Mouse (Mus musculus) forebrain, postnatal 0 days (tissue): ENCODE results near the gene Snn. TPM values are rescaled to one million over a fixed set of nuclear protein-coding genes. Genes with fewer than 3 reads are reported as not detected.
"Not testable (repeated sequence)": the region's sequence is repeated elsewhere in the genome, so short reads cannot be mapped to it uniquely, and the experiment has no call there.

Experiments used
- ATAC-seq: fragments of 200-750 bp; cut with Nextera tagmentation; 2 replicates; pipeline ENCODE4 v1.8.0; 2017; ENCODE audit warnings: mild to moderate bottlenecking, moderate library complexity
- DNase-seq: peaks from one replicate; pipeline ENCODE4 v3.0.0-alpha.2; 2015
- H3K27ac ChIP-seq: fragments of 300-500 bp; sonication (generic); 2 replicates; pipeline ENCODE4 v1.5.1; 2014; ENCODE audit warnings: low read depth, mild to moderate bottlenecking, antibody characterized with exemption, low read length, moderate library complexity, mixed read lengths
- H3K27me3 ChIP-seq: fragments of 300-500 bp; sonication (generic); 2 replicates; pipeline ENCODE4 v1.6.1; 2014; ENCODE audit warnings: mild to moderate bottlenecking, low read length, mixed read lengths; ENCODE audit not compliant: insufficient read depth
- H3K36me3 ChIP-seq: fragments of 300-500 bp; sonication (generic); 2 replicates; pipeline ENCODE4 v1.6.1; 2014; ENCODE audit warnings: mild to moderate bottlenecking, moderate library complexity; ENCODE audit not compliant: insufficient read depth
- H3K4me1 ChIP-seq: fragments of 300-500 bp; sonication (generic); 2 replicates; pipeline ENCODE4 v1.6.1; 2014; ENCODE audit warnings: antibody characterized with exemption; ENCODE audit not compliant: insufficient read depth
- H3K4me2 ChIP-seq: fragments of 300-500 bp; sonication (generic); 2 replicates; pipeline ENCODE4 v1.6.1; 2014; ENCODE audit warnings: low read depth, mild to moderate bottlenecking, moderate library complexity
- H3K4me3 ChIP-seq: fragments of 300-500 bp; sonication (generic); 2 replicates; pipeline ENCODE4 v1.5.1; 2014; ENCODE audit warnings: low read depth, low read length, mixed read lengths
- H3K9ac ChIP-seq: fragments of 300-500 bp; sonication (generic); 2 replicates; pipeline ENCODE4 v1.6.1; 2014; ENCODE audit warnings: mild to moderate bottlenecking
- H3K9me3 ChIP-seq: fragments of 300-500 bp; sonication (generic); 2 replicates; pipeline ENCODE4 v1.6.1; 2016; ENCODE audit warnings: low read length
- CTCF ChIP-seq: sonication (generic); IDR thresholded peaks from 2 replicates; pipeline ENCODE4 v1.5.1; 2016; ENCODE audit warnings: antibody characterized with exemption, control low read depth, low read depth
- WGBS: fragments of 180-500 bp; shearing (Covaris S2); extraction: QIAGEN DNeasy Blood & Tissue Kit; methylation state at CpG from one replicate; pipeline ENCODE4 v1.1.7; 2014; 5-methylcytosine and 5-hydroxymethylcytosine counted together
- polyA plus RNA-seq: library from polyadenylated mRNA; unstranded; fragments of >200 nt; fragmentation: Nextera tagmentation; extraction: Ambion mirVana; gene quantifications from 2 replicates; pipeline ENCODE4 v1.2.1, GENCODE M21; 2015
- total RNA-seq: library from RNA; depleted of rRNA; stranded (reverse); fragments of >200 nt; gene quantifications from 2 replicates; pipeline ENCODE4 v1.2.3, GENCODE M21; 2014; rRNA removed

Snn gene
- total RNA-seq: 324 and 367 TPM in 2 replicates
- polyA plus RNA-seq: 179 and 198 TPM in 2 replicates

DNA sequence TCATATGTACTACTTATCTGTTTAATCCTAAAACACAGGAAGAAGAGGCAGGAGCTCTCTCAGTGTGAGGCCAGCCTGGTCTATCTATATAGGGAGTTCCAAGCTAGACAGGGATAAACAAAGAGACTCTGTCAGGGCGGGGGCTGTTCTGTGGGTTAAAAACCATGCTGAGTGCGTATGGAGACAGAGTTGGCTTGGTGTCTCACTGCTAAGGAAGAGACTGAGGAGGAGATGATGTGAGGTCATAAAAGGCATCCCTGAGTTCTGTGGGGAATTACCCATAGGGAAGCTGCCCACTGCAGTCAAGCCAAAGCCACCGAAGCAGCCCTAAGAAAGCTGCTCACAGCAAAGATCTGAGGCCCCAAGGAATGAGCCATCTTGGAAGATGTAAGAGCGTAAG is at the start of gene Snn:
Gene Snn (plus strand): TSS at position 301 of the 400 bp plus-strand sequence.
- ATAC-seq (no peak), DNase-seq (no peak)
- H3K36me3 ChIP-seq: no peaks in the 10 kb centered on the region
- no peak within 1 kb of the TSS for H3K4me3 ChIP-seq
- H3K27ac ChIP-seq: no peak within 1 kb of the TSS
- H3K9ac ChIP-seq: no peak within 1 kb of the TSS
- no peak within 1 kb of the TSS for H3K4me2 ChIP-seq
- H3K9me3 ChIP-seq: no peaks in the 10 kb centered on the region
- WGBS: 84% methylated on average over 4 of the region's 4 CpGs
- H3K4me1 ChIP-seq: peaks cover 10% of the 10 kb centered on the region; the same call in 1 of the 2 replicates
- TF ChIP-seq CTCF: no peak
- no peaks in the 10 kb centered on the region for H3K27me3 ChIP-seq

DNA sequence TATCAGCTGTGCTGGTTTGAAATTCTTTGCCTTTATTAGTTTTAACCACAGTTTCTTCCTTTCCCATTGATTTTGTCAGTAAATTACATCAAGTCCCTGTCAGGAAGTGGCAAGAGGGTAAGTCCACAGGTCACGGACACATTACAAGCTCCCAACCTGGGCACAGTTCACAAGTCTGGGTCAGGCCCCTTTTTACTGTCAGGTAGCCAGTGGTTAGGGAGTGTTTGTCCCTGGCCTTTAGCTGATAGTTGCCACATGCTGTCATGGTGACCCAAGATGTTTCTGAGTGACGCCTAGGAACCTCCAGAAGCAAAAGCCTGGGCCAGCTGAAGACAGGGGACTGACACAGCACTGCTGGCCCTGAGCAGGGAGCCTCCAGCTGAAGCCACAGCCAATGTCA is 49.5 kb upstream of the Snn start:
- H3K4me3 ChIP-seq: no peak overlapping the region
- H3K9ac ChIP-seq: no peak overlapping the region
- no peak for DNase-seq
- H3K9me3 ChIP-seq: no peaks in the 10 kb centered on the region
- no peak for TF ChIP-seq CTCF
- H3K4me1 ChIP-seq: no peaks in the 10 kb centered on the region
- WGBS: 92% methylated on average over 2 of the region's 2 CpGs
- H3K27me3 ChIP-seq: no peaks in the 10 kb centered on the region
- H3K36me3 ChIP-seq: no peaks in the 10 kb centered on the region
- H3K4me2 ChIP-seq: no peak overlapping the region
- no peak overlapping the region for H3K27ac ChIP-seq
- no peak for ATAC-seq

DNA sequence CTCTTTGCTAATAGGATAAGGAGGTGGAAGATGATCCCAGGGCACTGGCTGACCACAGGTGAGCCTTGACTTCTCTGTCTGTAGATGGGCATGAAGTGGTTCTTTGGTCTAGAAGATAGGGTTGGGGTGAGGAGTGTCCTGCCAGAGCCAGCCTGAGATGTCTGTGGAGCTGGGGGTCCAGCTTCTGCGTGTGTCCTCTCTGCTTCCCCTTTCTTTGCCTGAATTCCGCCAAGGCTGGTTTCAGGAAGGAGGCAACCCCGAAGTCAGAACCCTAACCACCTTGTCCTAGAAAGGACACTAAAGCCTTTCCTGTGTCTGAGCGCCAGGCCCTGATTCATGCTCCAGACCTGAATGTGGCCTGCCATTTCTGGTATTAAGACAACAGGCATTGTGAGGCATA is 48.8 kb upstream of the Snn start:
- H3K4me2 ChIP-seq: no peak overlapping the region
- no peaks in the 10 kb centered on the region for H3K9me3 ChIP-seq
- H3K4me1 ChIP-seq: no peaks in the 10 kb centered on the region
- no peak overlapping the region for H3K4me3 ChIP-seq
- DNase-seq (no peak), ATAC-seq (no peak)
- no peak overlapping the region for H3K9ac ChIP-seq
- H3K36me3 ChIP-seq: no peaks in the 10 kb centered on the region
- no peak for TF ChIP-seq CTCF
- no peaks in the 10 kb centered on the region for H3K27me3 ChIP-seq
- 92% methylated on average over 4 of the region's 4 CpGs for WGBS
- no peak overlapping the region for H3K27ac ChIP-seq

DNA sequence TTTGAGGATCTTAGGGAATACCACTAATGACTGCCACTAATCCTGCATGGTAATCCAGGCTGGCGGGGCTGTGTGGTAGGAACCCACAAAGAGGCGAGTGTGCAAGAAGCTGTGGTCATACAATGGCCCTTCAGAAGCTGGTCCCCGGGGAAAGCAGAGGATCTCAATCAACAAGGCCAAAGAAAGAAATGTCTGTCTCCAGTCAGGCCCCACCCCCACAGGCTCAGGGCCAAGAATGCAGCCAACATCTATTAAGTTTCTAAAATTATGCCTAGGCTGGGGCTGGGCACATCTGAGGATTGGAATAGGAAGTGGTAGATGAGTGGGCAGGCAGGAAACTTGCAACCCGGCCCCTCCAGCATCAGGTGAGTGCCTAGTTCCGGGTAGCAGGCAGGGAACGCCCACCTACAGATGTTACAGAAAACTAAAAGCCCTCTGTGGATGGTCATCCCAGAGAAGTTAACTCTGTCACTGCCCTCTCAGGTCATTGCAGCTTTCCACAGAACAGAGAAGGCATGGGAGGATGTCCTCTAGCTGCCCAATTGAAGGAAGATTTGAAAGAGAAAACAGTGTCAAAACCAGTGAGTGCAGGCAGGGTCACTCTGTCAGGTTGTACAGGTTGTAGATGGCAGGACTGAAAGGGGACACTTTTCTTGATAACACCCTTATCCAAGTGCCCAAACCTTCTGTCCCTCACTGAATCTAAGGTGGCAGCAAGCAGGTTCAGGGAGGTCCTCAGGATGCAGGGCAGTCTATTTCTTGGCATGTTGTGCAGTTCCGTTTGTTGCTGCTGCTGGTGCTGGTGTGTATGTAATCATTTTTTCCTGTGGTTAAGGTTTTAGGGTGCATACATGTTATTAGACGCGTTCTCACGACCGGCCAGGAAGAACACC is 47.9 kb upstream of the Snn start:
- no peaks in the 10 kb centered on the region for H3K27me3 ChIP-seq
- H3K4me1 ChIP-seq: no peaks in the 10 kb centered on the region
- 54% methylated on average over 11 of the region's 11 CpGs for WGBS
- peak; percentile 46 for DNase-seq
- no peak overlapping the region for H3K27ac ChIP-seq
- no peak overlapping the region for H3K4me2 ChIP-seq
- no peak overlapping the region for H3K9ac ChIP-seq
- no peaks in the 10 kb centered on the region for H3K9me3 ChIP-seq
- H3K36me3 ChIP-seq: no peaks in the 10 kb centered on the region
- no peak overlapping the region for H3K4me3 ChIP-seq
- no peak for TF ChIP-seq CTCF
- ATAC-seq: peak; percentile 77

DNA sequence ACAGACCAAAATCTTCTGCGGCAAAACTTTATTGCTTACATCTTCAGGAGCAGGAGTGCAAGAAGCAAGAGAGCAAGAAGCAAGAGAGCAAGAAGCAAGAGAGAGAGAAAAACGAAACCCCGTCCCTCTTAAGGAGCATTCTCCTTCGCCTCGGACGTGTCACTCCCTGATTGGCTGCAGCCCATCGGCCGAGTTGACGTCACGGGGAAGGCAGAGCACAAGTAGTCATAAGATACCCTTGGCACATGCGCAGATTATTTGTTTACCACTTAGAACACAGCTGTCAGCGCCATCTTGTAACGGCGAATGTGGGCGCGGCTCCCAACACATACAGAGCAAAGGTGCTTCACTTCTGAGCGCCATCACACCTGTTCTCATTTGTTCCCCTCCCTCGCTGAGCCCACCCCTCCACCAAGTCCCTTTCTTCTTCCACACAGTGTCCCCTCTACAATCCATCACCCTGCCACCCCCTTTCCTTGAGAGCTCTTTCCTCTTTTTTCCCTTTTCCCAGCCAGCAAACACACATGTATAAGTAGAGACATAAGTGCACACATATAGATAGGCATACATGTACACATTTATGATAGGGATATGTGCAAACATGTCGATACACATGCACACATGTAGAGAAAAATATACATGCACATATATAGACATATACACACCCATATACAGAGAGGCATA is 47.1 kb upstream of the Snn start:
- H3K4me1 ChIP-seq, ATAC-seq, H3K27me3 ChIP-seq, H3K9me3 ChIP-seq, DNase-seq, H3K36me3 ChIP-seq, H3K27ac ChIP-seq, H3K4me2 ChIP-seq, H3K9ac ChIP-seq, H3K4me3 ChIP-seq: not testable (repeated sequence)
- 88% methylated on average over 11 of the region's 19 CpGs for WGBS

DNA sequence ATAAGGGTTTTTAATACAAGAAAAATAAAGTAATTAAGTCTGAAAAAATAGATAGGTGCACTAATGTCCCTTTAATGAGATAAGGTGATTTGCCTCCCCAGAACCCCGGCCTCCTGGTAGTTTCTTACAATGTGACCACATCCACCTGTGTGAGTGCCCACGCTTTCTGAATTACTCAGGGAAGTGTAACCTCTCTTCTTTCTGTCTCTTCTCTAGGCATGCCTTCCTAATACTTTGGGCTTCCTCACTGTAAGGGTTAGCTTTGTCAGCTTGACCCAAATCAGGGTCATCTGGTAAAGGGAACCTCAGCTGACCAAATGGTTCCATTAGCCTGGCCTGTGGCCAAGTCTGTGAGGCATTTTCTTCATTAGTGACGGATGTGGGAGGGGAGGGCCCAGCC is 46.3 kb upstream of the Snn start:
- no peaks in the 10 kb centered on the region for H3K9me3 ChIP-seq
- DNase-seq: no peak
- no peaks in the 10 kb centered on the region for H3K27me3 ChIP-seq
- H3K4me3 ChIP-seq: no peak overlapping the region
- H3K4me1 ChIP-seq: no peaks in the 10 kb centered on the region
- no peak for TF ChIP-seq CTCF
- no peak overlapping the region for H3K4me2 ChIP-seq
- no peak overlapping the region for H3K9ac ChIP-seq
- ATAC-seq: no peak
- no peaks in the 10 kb centered on the region for H3K36me3 ChIP-seq
- WGBS: 89% methylated on average over 3 of the region's 3 CpGs
- H3K27ac ChIP-seq: no peak overlapping the region

DNA sequence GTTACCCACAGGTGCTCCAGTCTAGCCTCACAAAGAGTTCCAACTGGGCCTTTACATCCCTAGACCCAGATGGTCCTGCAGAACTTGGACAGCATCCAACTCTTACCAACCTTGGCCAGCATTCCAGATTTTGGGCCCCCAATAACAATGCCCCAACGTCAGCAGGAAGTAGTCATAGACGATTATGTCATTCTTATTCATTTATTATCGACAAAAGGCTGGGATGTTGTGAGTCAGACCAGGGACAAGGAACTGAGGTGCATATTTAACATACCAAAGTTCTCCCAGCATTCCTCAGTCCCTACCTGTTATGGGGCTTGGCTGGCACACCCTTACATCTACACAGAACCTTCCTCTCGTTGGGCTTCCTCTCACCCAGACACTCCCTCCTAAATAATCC is 44.4 kb upstream of the Snn start:
- H3K36me3 ChIP-seq: no peaks in the 10 kb centered on the region
- ATAC-seq (no peak), DNase-seq (no peak)
- H3K9me3 ChIP-seq: no peaks in the 10 kb centered on the region
- WGBS: 64% methylated on average over 4 of the region's 4 CpGs
- no peak overlapping the region for H3K27ac ChIP-seq
- no peak for TF ChIP-seq CTCF
- no peak overlapping the region for H3K4me3 ChIP-seq
- H3K9ac ChIP-seq: no peak overlapping the region
- no peak overlapping the region for H3K4me2 ChIP-seq
- H3K27me3 ChIP-seq: no peaks in the 10 kb centered on the region
- no peaks in the 10 kb centered on the region for H3K4me1 ChIP-seq
